8 mouse cellular contexts compared by ENCODE assay signal in the genomic region with DNA sequence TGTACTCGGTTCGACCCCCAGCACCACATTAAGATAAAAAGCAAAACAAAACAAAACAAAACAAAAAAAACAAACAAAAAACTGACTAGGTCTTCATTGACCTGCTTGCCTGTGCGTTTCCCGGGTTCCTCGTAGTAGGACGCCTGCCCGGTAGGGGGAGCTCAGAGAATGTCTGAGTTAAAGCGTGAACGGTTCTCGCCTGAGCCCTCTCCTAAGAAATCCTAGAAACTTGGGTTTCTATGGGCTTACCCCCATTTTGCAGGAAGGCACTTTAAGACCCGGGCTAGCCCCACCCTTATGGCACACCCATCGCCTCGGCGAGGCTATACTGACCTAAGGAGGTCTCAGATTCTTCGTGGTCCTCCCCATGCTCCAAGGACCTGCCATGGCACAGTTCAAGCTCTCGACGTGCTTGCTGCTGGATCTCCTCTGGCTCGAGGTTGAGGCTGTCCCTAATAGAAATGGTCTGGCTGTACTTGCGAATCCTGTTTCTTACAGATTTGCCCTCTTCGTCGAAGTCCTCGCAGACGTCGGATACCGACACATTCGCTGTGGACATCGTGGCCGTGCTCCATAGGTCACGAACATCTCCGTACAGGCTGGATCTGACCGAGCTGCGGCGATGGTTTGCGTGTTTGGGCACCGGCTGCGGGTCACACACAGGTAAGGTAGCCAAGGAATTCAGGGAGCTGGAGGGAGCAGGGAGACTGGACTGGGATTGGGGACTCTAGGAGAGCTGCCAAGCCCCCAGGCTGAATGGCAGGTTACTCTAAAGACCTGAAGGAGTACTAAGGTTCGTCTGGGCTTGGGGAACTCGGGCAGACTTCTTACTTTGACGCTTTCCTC. TPM values are rescaled to one million over a fixed set of nuclear protein-coding genes. Genes with fewer than 3 reads are reported as not detected.
A peak's percentile ranks its signal among the peaks of the same experiment; 100 is the strongest.
DNase-seq lines count a peak whose midpoint lies in the region; ATAC-seq lines count a peak whose summit lies in the region.

No protein-coding gene starts in this region.

- no peak overlapping the region for H3K27ac ChIP-seq in intestine, embryonic 15.5 days

- H3K9ac ChIP-seq in intestine, embryonic 15.5 days, result peak overlapping the region; percentile 6; the same call in 1 of the 2 replicates

- no peaks in the 10 kb centered on the region for H3K36me3 ChIP-seq in intestine, embryonic 15.5 days

- H3K4me2 ChIP-seq in intestine, embryonic 15.5 days (replicated peaks), result peak overlapping the region; percentile 48

- intact Hi-C loops in gastrocnemius, postnatal 14 days (cut with DNase I; ENCODE audit: low total_unique reads), result no loop called here
- intact Hi-C loops in left cerebral cortex, postnatal 14 days (cut with DNase I), result loop anchor here (5.0 kb wide), 1 partner anchor 53 kb away; the partner anchor contains the start of gene Plcb3

- 3% methylated on average over 39 of the region's 39 CpGs for WGBS in intestine, embryonic 15.5 days

- peak; percentile 92 for DNase-seq in NIH3T3 (ENCODE audit: low read depth)
- DNase-seq in cerebellum, adult 9-11 months, result peak; percentile 87
- DNase-seq in gastrocnemius, postnatal 14 days, result peak; percentile 83
- peak; percentile 89 to 92 for DNase-seq in left cerebral cortex, postnatal 14 days (ENCODE audit: low spot score in 2 of 2)
- DNase-seq in spleen, adult 12 weeks (ENCODE audit: low spot score), result peak; percentile 64

- ATAC-seq in intestine, embryonic 15.5 days, result no peak
- ATAC-seq in megakaryocyte progenitor cell, adult 5-6 weeks (replicated peaks; ENCODE audit: poor library complexity), result peak; percentile 18; the same call in 1 of the 2 replicates
- no peak for ATAC-seq in activated CD4-positive, CD25-positive, alpha-beta regulatory T cell, adult 4 months

- peaks cover 52% of the 10 kb centered on the region for H3K27me3 ChIP-seq in intestine, embryonic 15.5 days (replicated peaks)

- no peaks in the 10 kb centered on the region for H3K9me3 ChIP-seq in intestine, embryonic 15.5 days

- peak overlapping the region; percentile 18 for H3K4me3 ChIP-seq in intestine, embryonic 15.5 days (replicated peaks)

- H3K4me1 ChIP-seq in intestine, embryonic 15.5 days (replicated peaks), result peaks cover 32% of the 10 kb centered on the region

RNA-seq across cellular contexts. Expression of gene Catsperz, which starts 0.5 kb away (rescaled TPM):
- not detected for total RNA-seq in gastrocnemius, postnatal 14 days (2021)
- 1.1 and 1.6 TPM in 2 replicates for polyA plus RNA-seq in intestine, embryonic 15.5 days (2015; fragmentation: Nextera tagmentation; extraction: Ambion mirVana)
- total RNA-seq in left cerebral cortex, postnatal 14 days (2021), result 10 to 100 TPM; 23.0 to 28.8 TPM
- 1.3 and 2.1 TPM in 2 replicates for total RNA-seq in megakaryocyte progenitor cell, adult 5-6 weeks (2015)
- total RNA-seq in megakaryocyte progenitor cell, adult 5-6 weeks (2017), result 0.67 and 0.98 TPM in 2 replicates
- not detected for polyA plus RNA-seq in activated CD4-positive, CD25-positive, alpha-beta regulatory T cell, adult 4 months (2017; shearing (Covaris generic))

RNA-seq across cellular contexts. Expression of gene Esrra, which starts 3.1 kb away (rescaled TPM):
- total RNA-seq in gastrocnemius, postnatal 14 days (2021), result 10 to 100 TPM; 47.7 to 52.0 TPM
- 32.2 and 37.6 TPM in 2 replicates for polyA plus RNA-seq in intestine, embryonic 15.5 days (2015; fragmentation: Nextera tagmentation; extraction: Ambion mirVana)
- 10 to 100 TPM; 56.0 to 60.9 TPM for total RNA-seq in left cerebral cortex, postnatal 14 days (2021)
- 8.5 and 10.2 TPM in 2 replicates for total RNA-seq in megakaryocyte progenitor cell, adult 5-6 weeks (2015)
- 23.9 and 27.5 TPM in 2 replicates for total RNA-seq in megakaryocyte progenitor cell, adult 5-6 weeks (2017)
- 1 to 10 TPM; 3.1 to 3.8 TPM for polyA plus RNA-seq in activated CD4-positive, CD25-positive, alpha-beta regulatory T cell, adult 4 months (2017; shearing (Covaris generic))

RNA-seq across cellular contexts. Expression of gene Kcnk4, which starts 9.6 kb away (rescaled TPM):
- total RNA-seq in gastrocnemius, postnatal 14 days (2021), result not detected
- 0.29 and 0.40 TPM in 2 replicates for polyA plus RNA-seq in intestine, embryonic 15.5 days (2015; fragmentation: Nextera tagmentation; extraction: Ambion mirVana)
- 10 to 100 TPM; 44.9 to 50.4 TPM for total RNA-seq in left cerebral cortex, postnatal 14 days (2021)
- not detected in 2 replicates for total RNA-seq in megakaryocyte progenitor cell, adult 5-6 weeks (2015)
- not detected in 2 replicates for total RNA-seq in megakaryocyte progenitor cell, adult 5-6 weeks (2017)
- not detected for polyA plus RNA-seq in activated CD4-positive, CD25-positive, alpha-beta regulatory T cell, adult 4 months (2017; shearing (Covaris generic))

RNA-seq across cellular contexts. Expression of gene Prdx5, which starts 14.8 kb away (rescaled TPM):
- 100 to 1,000 TPM; 159 to 187 TPM for total RNA-seq in gastrocnemius, postnatal 14 days (2021)
- 184 and 205 TPM in 2 replicates for polyA plus RNA-seq in intestine, embryonic 15.5 days (2015; fragmentation: Nextera tagmentation; extraction: Ambion mirVana)
- 100 to 1,000 TPM; 354 to 355 TPM for total RNA-seq in left cerebral cortex, postnatal 14 days (2021)
- 310 and 346 TPM in 2 replicates for total RNA-seq in megakaryocyte progenitor cell, adult 5-6 weeks (2015)
- 546 and 620 TPM in 2 replicates for total RNA-seq in megakaryocyte progenitor cell, adult 5-6 weeks (2017)
- 100 to 1,000 TPM; 244 to 253 TPM for polyA plus RNA-seq in activated CD4-positive, CD25-positive, alpha-beta regulatory T cell, adult 4 months (2017; shearing (Covaris generic))

RNA-seq across cellular contexts. Expression of gene Trmt112, which starts 15.2 kb away (rescaled TPM):
- total RNA-seq in gastrocnemius, postnatal 14 days (2021), result 10 to 100 TPM; 34.6 to 38.9 TPM
- polyA plus RNA-seq in intestine, embryonic 15.5 days (2015; fragmentation: Nextera tagmentation; extraction: Ambion mirVana), result 124 TPM in 2 replicates
- 10 to 100 TPM; 34.4 to 36.5 TPM for total RNA-seq in left cerebral cortex, postnatal 14 days (2021)
- total RNA-seq in megakaryocyte progenitor cell, adult 5-6 weeks (2015), result 149 and 168 TPM in 2 replicates
- 229 and 256 TPM in 2 replicates for total RNA-seq in megakaryocyte progenitor cell, adult 5-6 weeks (2017)
- polyA plus RNA-seq in activated CD4-positive, CD25-positive, alpha-beta regulatory T cell, adult 4 months (2017; shearing (Covaris generic)), result 100 to 1,000 TPM; 183 to 217 TPM

Comparison
In these comparisons a context has a peak if more than half of its experiments do, and no peak if none do; other contexts are left out.
1. RNA of gene Catsperz, which starts 0.5 kb away (total RNA-seq): 23.0 to 28.8 TPM in left cerebral cortex, postnatal 14 days; 0.67 to 2.1 TPM in megakaryocyte progenitor cell, adult 5-6 weeks and not detected in gastrocnemius, postnatal 14 days; every median in the first group is over 4 times any median in the second.
2. RNA of gene Kcnk4, which starts 9.6 kb away (total RNA-seq): 44.9 to 50.4 TPM in left cerebral cortex, postnatal 14 days; not detected in gastrocnemius, postnatal 14 days and not detected in megakaryocyte progenitor cell, adult 5-6 weeks; every median in the first group is over 10 times any median in the second.
3. Peak in every context shown above with its lines, with median percentiles within 50 percentile points of each other: DNase-seq.